Mouse (Mus musculus) liver, postnatal 0 days (tissue): ENCODE measurements around the gene B430306N03Rik. TPM values are rescaled to one million over a fixed set of nuclear protein-coding genes. Genes with fewer than 3 reads are reported as not detected.
A peak's percentile ranks its signal among the peaks of the same experiment; 100 is the strongest.

Experiments
- ATAC-seq: fragments of 200-750 bp; cut with Nextera tagmentation; 2 replicates; pipeline ENCODE4 v1.8.0; 2017; ENCODE audit warnings: mild to moderate bottlenecking, moderate library complexity
- DNase-seq: peaks from one replicate; pipeline ENCODE4 v3.0.0-alpha.2; 2016
- H3K27ac ChIP-seq: fragments of 300-500 bp; sonication (generic); 2 replicates; pipeline ENCODE4 v1.5.1; 2014; ENCODE audit warnings: antibody characterized with exemption, moderate library complexity, mild to moderate bottlenecking, low read depth
- H3K27me3 ChIP-seq: fragments of 300-500 bp; sonication (generic); 2 replicates; pipeline ENCODE4 v1.6.1; 2014; ENCODE audit warnings: low read length, control low read depth, mixed read lengths; ENCODE audit not compliant: insufficient read depth
- H3K36me3 ChIP-seq: fragments of 300-500 bp; sonication (generic); replicated peaks from 2 replicates; pipeline ENCODE4 v1.6.1; 2014; ENCODE audit warnings: mild to moderate bottlenecking, control low read depth, low read length, moderate library complexity, mixed read lengths; ENCODE audit not compliant: insufficient read depth
- H3K4me1 ChIP-seq: fragments of 300-500 bp; sonication (generic); 2 replicates; pipeline ENCODE4 v1.6.1; 2014; ENCODE audit warnings: antibody characterized with exemption, mild to moderate bottlenecking, control low read depth; ENCODE audit not compliant: insufficient read depth
- H3K4me2 ChIP-seq: fragments of 300-500 bp; sonication (generic); 2 replicates; pipeline ENCODE4 v1.6.1; 2014; ENCODE audit warnings: low read depth, mild to moderate bottlenecking, low read length, moderate library complexity, mixed read lengths
- H3K4me3 ChIP-seq: fragments of 300-500 bp; sonication (generic); 2 replicates; pipeline ENCODE4 v1.5.1; 2014; ENCODE audit warnings: low read depth, low read length
- H3K9ac ChIP-seq: fragments of 300-500 bp; sonication (generic); replicated peaks from 2 replicates; pipeline ENCODE4 v1.6.1; 2014; ENCODE audit warnings: mild to moderate bottlenecking, moderate library complexity
- H3K9me3 ChIP-seq: fragments of 300-500 bp; sonication (generic); 2 replicates; pipeline ENCODE4 v1.6.1; 2016; ENCODE audit warnings: mild to moderate bottlenecking, control low read depth, low read length, mixed read lengths
- CTCF ChIP-seq: sonication (generic); IDR thresholded peaks from 2 replicates; pipeline ENCODE4 v1.5.1; 2016; ENCODE audit warnings: antibody characterized with exemption, low read depth
- EP300 ChIP-seq: IDR thresholded peaks from 2 replicates; pipeline ENCODE4 v1.6.1; 2016; ENCODE audit warnings: antibody characterized with exemption, low read depth, mild to moderate bottlenecking
- WGBS: fragments of 180-500 bp; shearing (Covaris S2); extraction: QIAGEN DNeasy Blood & Tissue Kit; methylation state at CpG from one replicate; pipeline ENCODE4 v1.1.7; 2014; ENCODE audit not compliant: insufficient replicate concordance; 5-methylcytosine and 5-hydroxymethylcytosine counted together
- polyA plus RNA-seq: library from polyadenylated mRNA; unstranded; fragments of >200 nt; fragmentation: Nextera tagmentation; extraction: Ambion mirVana; gene quantifications from 2 replicates; pipeline ENCODE4 v1.2.1, GENCODE M21; 2015

B430306N03Rik gene
- polyA plus RNA-seq, 1 experiment from 2014 or later: 4.7 TPM

GRCm38 (mm10) chr17:48299756-48300155 is 16.2 kb upstream of the B430306N03Rik start:
- peaks cover 5% of the 10 kb centered on the region; the same call in 1 of the 2 replicates for H3K36me3 ChIP-seq
- ATAC-seq: peak; percentile 21; the same call in 1 of the 2 replicates
- peak overlapping the region; percentile 67 for H3K9ac ChIP-seq
- H3K4me2 ChIP-seq: peak overlapping the region; percentile 80
- peak overlapping the region; percentile 91 for H3K27ac ChIP-seq
- no peak for DNase-seq
- H3K4me3 ChIP-seq: peak overlapping the region; percentile 61
- H3K4me1 ChIP-seq: peaks cover 31% of the 10 kb centered on the region
- no peaks in the 10 kb centered on the region for H3K9me3 ChIP-seq
- no peaks in the 10 kb centered on the region for H3K27me3 ChIP-seq
- 21% methylated on average over 7 of the region's 7 CpGs for WGBS
- TF ChIP-seq EP300 (no peak), CTCF (no peak)

- ATAC-seq (peak; percentile 69), DNase-seq (peak; percentile 74)
- Histone ChIP-seq H3K27me3 (no peaks in the 10 kb centered on the region), H3K4me1 (peaks cover 31% of the 10 kb centered on the region), H3K36me3 (peaks cover 5% of the 10 kb centered on the region; the same call in 1 of the 2 replicates), H3K27ac (peak overlapping the region; percentile 91), H3K4me2 (peak overlapping the region; percentile 80), H3K9ac (peak overlapping the region; percentile 67), H3K9me3 (no peaks in the 10 kb centered on the region), H3K4me3 (peak overlapping the region; percentile 61)
- TF ChIP-seq CTCF (peak; percentile 41), EP300 (no peak)
- 26% methylated on average over 7 of the region's 7 CpGs for WGBS
Measured at GRCm38 (mm10) chr17:48300199-48300598, 15.7 kb upstream of the B430306N03Rik start.

DNA sequence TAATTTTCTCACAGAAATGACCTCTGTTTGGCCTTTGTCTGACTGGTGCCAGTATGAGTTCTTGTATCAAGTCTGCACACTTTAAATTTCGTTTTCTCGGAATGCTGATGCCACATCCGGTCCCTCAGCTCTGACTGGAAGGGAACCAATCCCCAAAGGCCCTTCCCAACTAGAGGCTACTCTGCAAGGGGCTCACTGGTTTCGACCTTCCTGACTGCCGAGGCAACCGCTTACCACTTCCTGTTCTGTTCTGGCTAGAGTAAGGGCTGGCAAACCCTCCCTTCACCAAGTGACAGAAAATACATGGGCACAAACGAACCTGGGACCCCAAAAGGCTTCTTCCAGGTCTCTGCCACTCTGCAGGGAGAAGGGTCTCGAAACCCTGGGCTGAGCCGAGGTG is 15.1 kb upstream of the B430306N03Rik start:
- Histone ChIP-seq H3K4me1 (peaks cover 31% of the 10 kb centered on the region), H3K4me2 (peak overlapping the region; percentile 80), H3K27ac (peak overlapping the region; percentile 91), H3K9ac (peak overlapping the region; percentile 67), H3K4me3 (peak overlapping the region; percentile 61), H3K36me3 (peaks cover 5% of the 10 kb centered on the region; the same call in 1 of the 2 replicates), H3K27me3 (no peaks in the 10 kb centered on the region), H3K9me3 (no peaks in the 10 kb centered on the region)
- peak; percentile 50 for DNase-seq
- TF ChIP-seq CTCF (no peak), EP300 (no peak; the same call in 1 of the 2 replicates)
- 24% methylated on average over 9 of the region's 9 CpGs for WGBS
- peak; percentile 57 for ATAC-seq

GRCm38 (mm10) chr17:48301792-48302191 is 14.1 kb upstream of the B430306N03Rik start:
- no peak for TF ChIP-seq CTCF
- no peak for TF ChIP-seq EP300
- H3K36me3 ChIP-seq: peaks cover 5% of the 10 kb centered on the region; the same call in 1 of the 2 replicates
- no peaks in the 10 kb centered on the region for H3K9me3 ChIP-seq
- peaks cover 31% of the 10 kb centered on the region for H3K4me1 ChIP-seq
- H3K27me3 ChIP-seq: no peaks in the 10 kb centered on the region
- no peak overlapping the region for H3K9ac ChIP-seq
- peak overlapping the region; percentile 91; the same call in 1 of the 2 replicates for H3K27ac ChIP-seq
- H3K4me3 ChIP-seq: peak overlapping the region; percentile 61
- WGBS: 67% methylated on average over 5 of the region's 5 CpGs
- DNase-seq (no peak), ATAC-seq (no peak)
- peak overlapping the region; percentile 80 for H3K4me2 ChIP-seq

DNA sequence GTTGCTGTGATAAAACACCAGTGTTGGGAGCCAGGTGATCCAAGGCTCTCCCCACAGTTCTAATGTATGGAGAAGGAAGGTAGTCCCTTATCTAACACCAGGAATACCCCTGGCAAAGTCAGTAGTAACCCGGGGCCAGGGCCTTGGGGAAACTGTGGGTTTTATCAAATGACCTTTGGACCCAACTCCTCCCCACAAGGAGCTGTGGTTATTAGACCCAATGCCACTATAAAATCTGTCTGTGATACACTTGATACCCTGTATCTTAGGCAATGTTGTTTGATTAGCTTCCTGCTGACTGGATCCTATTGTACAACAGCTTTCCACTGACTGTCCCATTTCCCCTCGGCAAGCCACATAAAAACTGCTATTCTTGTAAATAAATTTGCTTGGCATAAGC is 3.8 kb upstream of the B430306N03Rik start:
- Histone ChIP-seq H3K27me3 (no peaks in the 10 kb centered on the region), H3K4me1 (no peaks in the 10 kb centered on the region), H3K9ac (no peak overlapping the region), H3K4me2 (no peak overlapping the region), H3K36me3 (peaks cover 2% of the 10 kb centered on the region; the same call in 1 of the 2 replicates), H3K4me3 (no peak overlapping the region), H3K27ac (no peak overlapping the region), H3K9me3 (no peaks in the 10 kb centered on the region)
- DNase-seq: no peak
- TF ChIP-seq EP300 (no peak), CTCF (no peak)
- 48% methylated on average over 2 of the region's 2 CpGs for WGBS
- ATAC-seq: no peak

DNA sequence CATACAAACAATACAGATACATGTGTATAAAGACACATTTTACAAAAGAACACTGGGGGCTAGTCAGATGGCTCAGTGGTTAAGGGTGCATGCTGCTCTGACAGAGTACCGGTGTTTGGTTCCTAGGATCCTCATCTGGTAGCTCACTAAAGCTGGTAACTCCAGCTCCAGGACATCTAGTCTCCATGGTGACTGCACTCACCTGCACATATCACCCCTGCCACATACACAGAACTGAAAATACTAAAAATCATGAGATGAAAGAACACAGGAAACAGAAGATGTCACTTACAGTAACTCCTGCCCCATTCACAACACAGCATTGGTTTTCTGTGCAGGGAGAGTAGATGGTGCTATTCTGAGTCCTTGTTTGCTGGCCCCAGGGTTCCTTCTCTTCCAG is 2.7 kb downstream of the B430306N03Rik start:
- WGBS: 85% methylated on average over 1 of the region's 1 CpGs

More for the DNA sequence above, 2.7 kb downstream of the B430306N03Rik start:
- Histone ChIP-seq H3K9me3 (no peaks in the 10 kb centered on the region), H3K4me3 (no peak overlapping the region), H3K4me2 (peak overlapping the region; percentile 58; the same call in 1 of the 2 replicates), H3K36me3 (no peaks in the 10 kb centered on the region; the same call in 1 of the 2 replicates), H3K27me3 (no peaks in the 10 kb centered on the region), H3K27ac (no peak overlapping the region), H3K4me1 (peaks cover 15% of the 10 kb centered on the region), H3K9ac (no peak overlapping the region)
- DNase-seq (no peak), ATAC-seq (no peak)
- no peak for TF ChIP-seq CTCF
- TF ChIP-seq EP300: no peak
